Mouse (Mus musculus) cerebellum, adult 9-10 months (tissue): Measurements from ENCODE around the gene Sh3rf1.

Experiments used
- DNase-seq: peaks from one replicate; pipeline ENCODE4 v3.0.0; 2022

Gene Sh3rf1

GRCm38 (mm10) chr8:61224380-61225092, 864 bp downstream of the Sh3rf1 start:
- no peak for DNase-seq

- DNase-seq: no peak
Measured at GRCm38 (mm10) chr8:61225581-61226395, 2.1 kb downstream of the Sh3rf1 start.

GRCm38 (mm10) chr8:61226632-61227031, 3.0 kb downstream of the Sh3rf1 start:
- no peak for DNase-seq

GRCm38 (mm10) chr8:61228678-61229077, 5.0 kb downstream of the Sh3rf1 start:
- no peak for DNase-seq

- no peak for DNase-seq
Measured at GRCm38 (mm10) chr8:61229511-61230195, 6.0 kb downstream of the Sh3rf1 start.

GRCm38 (mm10) chr8:61230881-61231755, 7.4 kb downstream of the Sh3rf1 start:
- DNase-seq: no peak

GRCm38 (mm10) chr8:61235499-61235898, 11.8 kb downstream of the Sh3rf1 start:
- DNase-seq: no peak

- no peak for DNase-seq
Measured at GRCm38 (mm10) chr8:61236506-61237268, 13.0 kb downstream of the Sh3rf1 start.

- no peak for DNase-seq
Measured at GRCm38 (mm10) chr8:61239576-61239975, 15.9 kb downstream of the Sh3rf1 start.

- no peak for DNase-seq
Measured at GRCm38 (mm10) chr8:61241229-61241628, 17.6 kb downstream of the Sh3rf1 start.

GRCm38 (mm10) chr8:61242896-61243295, 19.2 kb downstream of the Sh3rf1 start:
- no peak for DNase-seq

- no peak for DNase-seq
Measured at GRCm38 (mm10) chr8:61243491-61243890, 19.8 kb downstream of the Sh3rf1 start.

GRCm38 (mm10) chr8:61244157-61244556, 20.5 kb downstream of the Sh3rf1 start:
- no peak for DNase-seq

- no peak for DNase-seq
Measured at GRCm38 (mm10) chr8:61247270-61248025, 23.8 kb downstream of the Sh3rf1 start.

- no peak for DNase-seq
Measured at GRCm38 (mm10) chr8:61249511-61249910, 25.8 kb downstream of the Sh3rf1 start.

GRCm38 (mm10) chr8:61254196-61254595, 30.5 kb downstream of the Sh3rf1 start:
- DNase-seq: no peak

GRCm38 (mm10) chr8:61258828-61259227, 35.2 kb downstream of the Sh3rf1 start:
- DNase-seq: no peak

GRCm38 (mm10) chr8:61259526-61259925, 35.9 kb downstream of the Sh3rf1 start:
- DNase-seq: peak; percentile 7

- DNase-seq: no peak
Measured at GRCm38 (mm10) chr8:61260530-61260929, 36.9 kb downstream of the Sh3rf1 start.

- no peak for DNase-seq
Measured at GRCm38 (mm10) chr8:61261374-61261773, 37.7 kb downstream of the Sh3rf1 start.

GRCm38 (mm10) chr8:61263691-61264090, 40.0 kb downstream of the Sh3rf1 start:
- DNase-seq: no peak
